Mouse (Mus musculus) liver, postnatal 0 days (tissue): ENCODE results near the gene 2610507B11Rik. TPM values are rescaled to one million over a fixed set of nuclear protein-coding genes. Genes with fewer than 3 reads are reported as not detected.

Experiments
- ATAC-seq: fragments of 200-750 bp; cut with Nextera tagmentation; 2 replicates; pipeline ENCODE4 v1.8.0; 2017; ENCODE audit warnings: mild to moderate bottlenecking, moderate library complexity
- DNase-seq: peaks from one replicate; pipeline ENCODE4 v3.0.0-alpha.2; 2016
- H3K27ac ChIP-seq: fragments of 300-500 bp; sonication (generic); 2 replicates; pipeline ENCODE4 v1.5.1; 2014; ENCODE audit warnings: antibody characterized with exemption, moderate library complexity, mild to moderate bottlenecking, low read depth
- H3K27me3 ChIP-seq: fragments of 300-500 bp; sonication (generic); 2 replicates; pipeline ENCODE4 v1.6.1; 2014; ENCODE audit warnings: low read length, control low read depth, mixed read lengths; ENCODE audit not compliant: insufficient read depth
- H3K36me3 ChIP-seq: fragments of 300-500 bp; sonication (generic); replicated peaks from 2 replicates; pipeline ENCODE4 v1.6.1; 2014; ENCODE audit warnings: mild to moderate bottlenecking, control low read depth, low read length, moderate library complexity, mixed read lengths; ENCODE audit not compliant: insufficient read depth
- H3K4me1 ChIP-seq: fragments of 300-500 bp; sonication (generic); 2 replicates; pipeline ENCODE4 v1.6.1; 2014; ENCODE audit warnings: antibody characterized with exemption, mild to moderate bottlenecking, control low read depth; ENCODE audit not compliant: insufficient read depth
- H3K4me2 ChIP-seq: fragments of 300-500 bp; sonication (generic); 2 replicates; pipeline ENCODE4 v1.6.1; 2014; ENCODE audit warnings: low read depth, mild to moderate bottlenecking, low read length, moderate library complexity, mixed read lengths
- H3K4me3 ChIP-seq: fragments of 300-500 bp; sonication (generic); 2 replicates; pipeline ENCODE4 v1.5.1; 2014; ENCODE audit warnings: low read depth, low read length
- H3K9ac ChIP-seq: fragments of 300-500 bp; sonication (generic); replicated peaks from 2 replicates; pipeline ENCODE4 v1.6.1; 2014; ENCODE audit warnings: mild to moderate bottlenecking, moderate library complexity
- H3K9me3 ChIP-seq: fragments of 300-500 bp; sonication (generic); 2 replicates; pipeline ENCODE4 v1.6.1; 2016; ENCODE audit warnings: mild to moderate bottlenecking, control low read depth, low read length, mixed read lengths
- CTCF ChIP-seq: sonication (generic); IDR thresholded peaks from 2 replicates; pipeline ENCODE4 v1.5.1; 2016; ENCODE audit warnings: antibody characterized with exemption, low read depth
- EP300 ChIP-seq: IDR thresholded peaks from 2 replicates; pipeline ENCODE4 v1.6.1; 2016; ENCODE audit warnings: antibody characterized with exemption, low read depth, mild to moderate bottlenecking
- WGBS: fragments of 180-500 bp; shearing (Covaris S2); extraction: QIAGEN DNeasy Blood & Tissue Kit; methylation state at CpG from one replicate; pipeline ENCODE4 v1.1.7; 2014; ENCODE audit not compliant: insufficient replicate concordance; 5-methylcytosine and 5-hydroxymethylcytosine counted together
- polyA plus RNA-seq: library from polyadenylated mRNA; unstranded; fragments of >200 nt; fragmentation: Nextera tagmentation; extraction: Ambion mirVana; gene quantifications from 2 replicates; pipeline ENCODE4 v1.2.1, GENCODE M21; 2015

2610507B11Rik gene
- polyA plus RNA-seq: 29.6 and 32.7 TPM in 2 replicates

DNA sequence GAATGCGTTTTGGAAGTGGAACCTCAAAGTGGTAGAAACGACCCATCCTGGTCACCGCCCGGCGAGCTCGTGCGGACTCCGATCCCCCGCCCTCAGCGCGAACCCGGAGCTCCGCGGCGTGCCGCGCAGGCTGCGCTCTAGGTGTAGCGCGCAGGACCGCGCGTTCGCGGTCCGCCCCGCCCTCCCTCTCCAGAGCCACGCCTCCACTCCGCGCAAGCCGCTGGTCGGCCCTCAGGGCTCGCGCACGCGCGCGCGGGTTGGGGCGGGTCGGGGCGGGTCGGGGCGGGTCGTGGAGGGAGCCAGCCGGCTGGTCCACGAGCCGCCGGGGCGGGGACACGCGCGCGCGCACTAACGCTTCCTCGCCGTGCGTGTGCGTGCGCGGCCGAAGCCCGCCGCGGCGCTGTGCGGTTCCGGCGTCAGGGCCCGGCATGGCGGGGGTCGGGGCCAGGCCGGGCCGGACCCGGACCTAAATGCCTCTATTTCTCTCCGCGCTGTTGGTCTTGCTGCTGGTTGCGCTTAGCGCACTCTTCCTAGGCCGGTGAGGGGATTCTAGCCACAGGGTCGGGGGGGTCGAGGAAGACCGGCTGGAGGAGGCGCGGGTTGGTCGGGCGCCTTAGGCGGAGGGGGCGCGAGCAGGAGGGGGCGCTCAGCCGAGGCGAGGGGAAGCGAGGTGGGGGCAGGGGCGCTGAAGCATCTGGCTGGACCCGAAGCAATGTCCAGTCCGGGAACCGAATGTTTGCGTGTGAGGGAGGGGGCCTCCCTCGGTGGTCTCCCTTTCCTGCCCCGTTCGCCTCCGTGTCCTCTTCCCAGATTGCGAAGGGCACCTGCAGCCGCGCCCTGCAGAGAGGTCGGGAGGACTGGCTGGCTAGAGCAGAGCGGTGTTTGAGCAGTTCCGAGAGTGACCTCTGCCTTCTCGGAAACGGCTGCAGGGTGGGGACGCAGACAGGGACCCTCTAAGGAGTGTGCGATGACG lies at the start of gene 2610507B11Rik:
TSS of gene 2610507B11Rik (plus strand) at position 373 of the 973 bp plus-strand sequence.
- H3K4me1 ChIP-seq: 0 out of 2 replicates have a peak, but pooled peaks cover 5% of the 10 kb centered on the region
- peak within 1 kb of the TSS; percentile 87 for H3K9ac ChIP-seq
- DNase-seq (peak; percentile 98), ATAC-seq (peak; percentile 98)
- H3K9me3 ChIP-seq: no peaks in the 10 kb centered on the region
- no peaks in the 10 kb centered on the region for H3K27me3 ChIP-seq
- H3K36me3 ChIP-seq: peaks cover 25% of the 10 kb centered on the region
- peak within 1 kb of the TSS; percentile 94 for H3K27ac ChIP-seq
- TF ChIP-seq EP300: no peak
- TF ChIP-seq CTCF: peak; percentile 24; the same call in 1 of the 2 replicates
- H3K4me2 ChIP-seq: peak within 1 kb of the TSS; percentile 78
- WGBS: under 1% methylated on average over 86 of the region's 115 CpGs
- H3K4me3 ChIP-seq: peak within 1 kb of the TSS; percentile 94

DNA sequence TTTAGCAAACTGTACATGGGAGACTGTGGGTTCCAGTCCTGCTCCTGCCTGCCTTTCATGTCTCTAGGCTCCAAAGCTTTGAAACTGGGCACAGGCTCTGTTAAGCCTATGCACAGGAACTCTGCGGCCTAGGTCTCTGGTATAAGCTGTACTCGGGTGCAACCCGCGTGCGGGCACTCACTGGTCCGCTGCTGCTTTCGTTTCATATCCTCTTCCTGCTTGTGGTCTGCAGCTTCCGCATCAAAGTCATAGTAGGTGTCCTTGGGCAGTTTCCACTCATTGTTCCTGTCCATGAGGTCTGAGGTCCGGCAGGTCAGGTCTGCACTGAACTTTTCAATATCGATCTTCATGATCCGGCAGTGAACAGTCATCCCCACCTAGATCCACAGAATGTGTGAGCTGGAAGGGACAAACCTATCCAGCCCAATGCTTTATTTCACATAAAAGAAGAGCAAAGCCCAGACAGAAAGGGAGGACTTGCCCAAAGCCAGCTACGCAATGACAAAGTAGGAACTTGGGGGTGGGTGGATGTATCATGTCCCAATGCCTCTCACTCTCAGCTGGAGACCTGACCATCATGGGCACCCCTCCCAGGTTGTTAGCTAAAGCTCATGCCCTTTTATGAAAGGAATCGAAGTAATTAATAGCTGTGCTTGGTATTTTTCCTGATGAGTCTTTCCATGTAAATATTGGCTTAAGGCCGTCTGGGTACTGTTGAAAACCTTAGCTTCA lies 48.3 kb upstream of the 2610507B11Rik start:
- Histone ChIP-seq H3K4me1 (no peaks in the 10 kb centered on the region), H3K4me3 (no peak overlapping the region), H3K27ac (peak overlapping the region; percentile 63), H3K4me2 (no peak overlapping the region), H3K9ac (no peak overlapping the region), H3K36me3 (peaks cover 87% of the 10 kb centered on the region), H3K27me3 (no peaks in the 10 kb centered on the region), H3K9me3 (no peaks in the 10 kb centered on the region)
- peak; percentile 55 for DNase-seq
- WGBS: 61% methylated on average over 14 of the region's 14 CpGs
- peak; percentile 56 for ATAC-seq
- TF ChIP-seq CTCF (no peak), EP300 (no peak)

DNA sequence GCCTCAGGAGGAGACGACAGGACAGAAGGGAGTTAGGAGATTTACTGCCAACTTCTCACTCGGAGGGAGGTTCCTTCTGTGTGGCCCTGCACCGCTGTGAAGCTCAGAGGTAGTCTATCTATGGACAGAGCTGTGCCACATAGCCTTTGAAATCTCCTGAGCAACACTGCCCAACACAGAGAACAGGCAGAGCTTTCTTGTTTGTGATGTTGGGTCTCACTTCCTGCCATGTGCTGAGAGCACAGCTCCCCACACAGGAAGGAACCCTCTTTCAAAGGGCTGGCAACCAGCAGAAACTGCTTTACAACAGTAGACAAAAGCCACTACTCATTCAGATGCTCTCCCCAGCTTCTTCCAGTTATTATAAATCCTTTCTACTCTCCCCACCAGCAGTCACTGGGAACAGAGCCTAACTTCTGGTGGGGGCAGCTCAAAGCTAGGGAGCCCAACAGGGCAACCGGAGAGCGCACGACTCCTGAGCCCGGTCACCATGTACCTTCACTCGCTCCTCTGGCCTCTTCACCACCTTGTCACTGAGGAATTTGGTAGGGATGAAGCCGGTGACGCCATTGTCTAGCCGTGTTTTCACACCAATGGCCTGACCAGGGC lies 45.7 kb upstream of the 2610507B11Rik start:
- H3K36me3 ChIP-seq: peaks cover 87% of the 10 kb centered on the region
- no peak overlapping the region for H3K4me2 ChIP-seq
- TF ChIP-seq EP300: no peak
- no peak for TF ChIP-seq CTCF
- H3K9ac ChIP-seq: no peak overlapping the region
- no peak overlapping the region for H3K4me3 ChIP-seq
- H3K27me3 ChIP-seq: no peaks in the 10 kb centered on the region
- DNase-seq (no peak), ATAC-seq (no peak)
- WGBS: 86% methylated on average over 11 of the region's 11 CpGs
- H3K9me3 ChIP-seq: no peaks in the 10 kb centered on the region
- H3K4me1 ChIP-seq: no peaks in the 10 kb centered on the region
- H3K27ac ChIP-seq: no peak overlapping the region

DNA sequence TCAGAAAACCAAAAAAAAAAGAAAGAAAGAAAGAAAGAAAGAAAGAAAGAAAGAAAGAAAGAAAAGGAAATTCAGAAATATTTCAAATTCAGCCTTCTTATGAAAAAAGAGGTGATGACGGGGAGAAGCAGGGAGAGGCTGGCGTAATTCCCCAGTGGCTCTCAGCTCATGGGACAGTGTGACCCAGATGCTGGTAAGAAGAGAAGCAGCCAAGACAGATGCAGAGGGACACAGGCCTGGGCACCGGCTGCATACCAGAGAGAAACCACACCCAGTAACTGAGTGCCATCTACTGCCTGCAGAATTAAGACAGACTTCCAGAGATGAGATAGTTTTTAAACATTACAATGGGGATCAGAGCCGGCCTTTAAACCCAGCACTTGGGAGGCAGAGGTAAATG lies 38.0 kb upstream of the 2610507B11Rik start:
- ATAC-seq: no peak
- Histone ChIP-seq H3K36me3 (peaks cover 90% of the 10 kb centered on the region), H3K27me3 (no peaks in the 10 kb centered on the region), H3K4me2 (no peak overlapping the region), H3K9me3 (no peaks in the 10 kb centered on the region), H3K27ac (no peak overlapping the region), H3K4me3 (no peak overlapping the region), H3K9ac (no peak overlapping the region), H3K4me1 (no peaks in the 10 kb centered on the region)
- DNase-seq: no peak
- 89% methylated on average over 4 of the region's 4 CpGs for WGBS
- no peak for TF ChIP-seq EP300
- TF ChIP-seq CTCF: no peak

DNA sequence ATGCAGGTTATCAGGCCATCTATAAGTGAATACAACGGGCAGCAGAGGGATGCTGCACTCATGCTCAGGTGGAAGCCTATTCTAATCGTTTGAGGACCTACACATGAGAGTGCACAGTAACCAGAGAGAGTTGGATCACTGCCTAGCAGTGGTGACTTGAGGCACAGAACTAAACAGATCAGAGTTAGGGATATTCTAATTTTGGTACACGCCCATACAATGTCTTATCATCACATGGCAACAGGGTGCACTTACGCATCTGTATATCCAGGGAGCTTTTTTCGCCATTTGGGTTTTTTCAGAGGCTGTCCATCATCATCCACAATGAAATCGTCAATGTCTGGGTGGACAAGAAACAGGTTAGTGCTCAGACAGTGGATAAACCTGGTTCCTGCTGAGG lies 30.0 kb upstream of the 2610507B11Rik start:
- Histone ChIP-seq H3K4me1 (no peaks in the 10 kb centered on the region), H3K36me3 (peaks cover 70% of the 10 kb centered on the region), H3K9me3 (no peaks in the 10 kb centered on the region), H3K4me2 (no peak overlapping the region), H3K9ac (no peak overlapping the region), H3K27ac (no peak overlapping the region), H3K4me3 (no peak overlapping the region), H3K27me3 (no peaks in the 10 kb centered on the region)
- ATAC-seq (no peak), DNase-seq (no peak)
- WGBS: 75% methylated on average over 6 of the region's 6 CpGs
- TF ChIP-seq EP300 (no peak), CTCF (no peak)
